Mouse (Mus musculus) liver (tissue): Measurements from ENCODE around the gene Zfp109.
A peak's percentile ranks its signal among the peaks of the same experiment; 100 is the strongest.
"Not testable (repeated sequence)": the region's sequence is repeated elsewhere in the genome, so short reads cannot be mapped to it uniquely, and the experiment has no call there.

Source experiments
- DNase-seq: peaks from one replicate; pipeline ENCODE4 v3.0.0-alpha.2; 2020; ENCODE audit warnings: mixed read lengths

Gene Zfp109

DNA sequence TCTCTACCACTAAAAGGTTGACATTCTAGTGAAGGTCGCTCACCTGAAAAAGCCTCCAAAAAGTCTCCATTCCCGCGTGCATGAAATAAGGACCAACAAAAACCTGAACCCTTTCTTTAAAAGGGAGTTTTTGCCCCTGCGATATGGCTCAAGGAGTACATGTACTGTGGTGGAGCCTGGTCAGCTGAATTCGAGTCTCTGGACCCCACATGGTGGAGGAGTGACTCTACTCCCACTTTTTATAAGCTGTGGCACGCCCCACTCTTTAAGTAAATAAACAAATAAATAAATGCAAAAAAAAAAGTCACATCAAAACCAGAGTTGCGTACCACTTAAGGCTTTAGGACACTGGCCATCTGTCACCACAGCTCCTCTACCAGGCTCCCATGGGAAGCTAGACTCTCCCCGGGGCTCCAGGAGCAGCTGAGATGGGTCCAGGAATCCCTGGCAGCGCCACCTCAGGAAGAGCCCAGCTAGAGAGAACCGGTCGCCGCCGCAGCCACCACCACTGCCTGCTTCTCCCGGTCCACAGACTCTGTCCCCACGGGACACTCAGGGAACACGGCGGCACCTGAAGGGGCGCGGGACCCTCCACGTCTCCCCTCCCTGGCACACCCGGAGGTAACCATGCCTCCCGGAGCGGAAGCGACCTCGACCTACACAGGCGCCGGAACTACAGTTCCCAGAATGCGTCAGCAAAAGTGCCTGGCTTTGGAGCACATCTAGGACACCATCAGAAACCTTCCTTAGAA lies at the start of gene Zfp109:
Zfp109 (minus strand) TSS at position 521 of the 752 bp plus-strand sequence.
- DNase-seq: peak; percentile 55

DNA sequence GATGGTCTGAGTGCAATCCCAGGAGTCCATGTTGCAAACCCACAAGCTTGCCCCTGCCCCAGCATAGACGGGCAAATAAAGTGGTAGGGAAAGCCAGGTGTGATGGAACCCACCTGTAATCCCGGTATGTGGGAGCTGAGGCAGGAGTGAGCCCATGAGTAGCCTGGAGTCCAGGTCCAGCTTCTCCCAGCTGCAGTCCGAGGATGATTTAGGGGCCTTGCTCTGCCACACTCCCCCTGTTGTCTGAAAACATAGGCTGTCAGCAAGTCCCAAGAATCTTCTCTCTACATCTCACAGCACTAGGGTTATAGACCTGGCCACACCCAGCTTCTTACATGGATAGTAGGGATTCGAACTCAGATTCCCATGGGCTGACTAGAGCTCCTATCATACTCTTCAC lies 49.6 kb upstream of the Zfp109 start:
- no peak for DNase-seq

DNA sequence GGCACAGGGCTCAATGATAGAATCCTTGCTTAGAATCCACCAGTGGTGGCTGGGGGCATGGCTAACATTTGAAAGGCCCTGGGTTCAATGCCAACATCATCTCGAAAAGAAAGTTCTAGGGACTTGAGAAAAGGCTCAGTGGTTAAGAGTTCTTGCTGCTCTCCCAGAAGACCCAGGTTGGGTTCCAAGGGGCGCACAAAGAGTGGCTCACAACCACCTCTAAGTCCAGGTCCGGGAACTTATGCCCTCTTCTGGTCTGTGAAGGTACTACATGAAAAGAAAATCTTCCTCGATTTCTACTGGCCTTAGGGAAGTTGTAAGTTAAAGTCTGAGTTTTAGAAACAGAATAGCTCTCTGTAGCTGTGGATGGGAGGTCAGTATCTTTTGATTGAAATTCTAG lies 48.7 kb upstream of the Zfp109 start:
- DNase-seq: no peak

DNA sequence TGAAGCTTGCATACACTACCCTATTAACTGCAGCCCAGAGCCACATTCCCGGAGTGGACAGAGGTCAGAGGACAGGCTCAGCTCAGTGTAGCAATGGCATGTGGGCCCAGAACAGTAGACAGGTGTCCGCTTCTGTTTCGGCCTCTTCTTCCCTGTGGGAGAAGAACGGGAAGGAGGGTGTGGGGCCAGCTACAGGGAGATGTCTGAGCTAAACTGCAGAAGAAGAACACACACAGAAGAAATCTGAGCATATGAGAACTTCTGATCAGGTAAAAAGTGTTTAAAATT lies 43.4 kb upstream of the Zfp109 start:
- DNase-seq: no peak

DNA sequence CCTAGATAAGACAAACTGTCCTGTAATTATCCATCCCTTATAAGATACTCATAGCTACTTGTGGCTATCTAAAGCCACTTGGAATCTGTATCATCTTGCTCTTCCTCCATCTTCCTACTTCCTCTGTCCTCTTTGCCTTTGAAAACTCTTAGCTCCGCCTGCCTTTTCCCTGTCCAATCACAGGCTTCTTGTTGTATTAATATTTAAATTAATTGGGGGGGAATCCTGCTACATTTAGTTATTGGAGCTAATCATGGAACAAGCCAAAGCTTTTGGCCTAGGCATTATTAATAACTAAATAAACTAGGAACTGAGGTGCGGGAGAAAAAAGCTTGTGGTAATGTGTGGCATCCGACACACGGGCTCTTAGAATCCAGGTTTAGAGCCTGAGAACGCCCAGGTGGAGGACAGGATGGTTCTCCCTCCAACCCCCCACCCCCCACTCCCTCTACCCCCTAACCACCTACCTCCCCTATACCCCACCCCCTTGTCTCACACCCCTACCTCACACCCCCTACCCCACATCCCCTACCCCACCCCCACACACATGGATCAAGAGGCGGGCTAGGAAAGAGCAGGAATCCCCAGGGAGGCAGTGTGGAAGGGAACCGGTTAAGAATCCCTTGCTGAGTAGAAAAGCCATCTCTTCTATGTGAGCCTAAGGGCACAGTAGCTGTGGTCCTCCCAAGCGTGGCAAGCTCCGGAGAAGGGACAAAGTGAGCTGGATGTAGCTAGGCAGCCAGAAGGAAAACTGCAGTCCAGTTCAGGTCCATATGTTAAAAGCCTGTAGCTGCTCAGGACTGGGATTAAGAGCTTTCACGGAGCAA lies 42.9 kb upstream of the Zfp109 start:
- no peak for DNase-seq

DNA sequence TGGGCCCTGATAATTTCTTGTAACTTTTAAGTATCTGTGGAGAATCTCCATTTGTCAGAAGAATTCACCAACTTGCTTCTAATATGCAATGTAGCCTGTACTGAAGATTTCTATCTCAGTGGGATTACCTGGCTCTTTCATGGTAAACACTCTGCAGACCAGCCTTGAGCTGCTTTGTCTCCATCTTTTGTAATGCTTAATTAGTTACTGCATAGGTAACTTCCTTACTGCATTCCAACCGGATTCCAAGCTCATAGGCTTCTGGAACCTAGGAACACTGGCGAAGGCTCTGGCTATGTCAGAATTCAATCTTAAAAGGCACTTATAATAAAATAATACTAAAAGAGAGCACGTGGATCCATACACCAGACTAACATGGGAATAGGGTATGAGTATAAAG lies 41.4 kb upstream of the Zfp109 start:
- not testable (repeated sequence) for DNase-seq

DNA sequence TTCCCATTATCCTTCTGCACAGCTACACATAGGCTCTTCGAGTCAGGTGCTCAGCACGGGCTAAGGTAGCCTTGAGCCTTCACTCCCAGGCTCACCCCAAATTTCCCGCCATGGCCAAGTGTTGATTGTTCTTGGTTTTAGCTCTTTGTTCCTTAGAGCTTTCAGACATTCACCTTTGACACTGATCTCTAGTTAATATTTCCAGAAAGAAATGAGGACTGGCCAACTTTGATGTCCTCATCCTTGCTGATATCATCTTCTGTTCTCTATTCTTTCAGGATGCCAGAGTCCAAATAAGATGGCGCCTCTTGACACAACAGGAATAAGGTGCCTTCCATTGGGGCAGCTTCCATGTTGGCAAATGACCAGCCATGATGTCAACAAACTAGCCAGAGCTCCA lies 37.1 kb upstream of the Zfp109 start:
- no peak for DNase-seq

DNA sequence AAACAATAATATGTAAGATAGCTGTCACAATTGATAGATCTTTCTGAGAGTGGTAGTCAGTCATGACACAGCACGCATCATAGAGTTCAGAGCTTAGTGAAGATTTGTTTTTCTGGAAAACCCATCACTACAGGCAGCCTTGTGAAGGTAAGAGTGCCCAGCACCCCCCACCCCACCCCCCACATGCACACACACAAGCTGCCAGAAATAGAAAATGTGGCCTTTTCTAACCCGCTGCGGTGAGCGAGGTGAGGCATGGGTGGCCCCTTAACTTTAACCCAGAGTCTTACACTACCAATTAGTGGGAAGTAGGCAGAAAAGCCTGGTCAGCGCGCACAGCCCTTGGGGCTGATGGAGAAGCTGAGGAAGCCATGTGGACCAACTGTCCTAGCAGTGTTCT lies 33.8 kb upstream of the Zfp109 start:
- no peak for DNase-seq

DNA sequence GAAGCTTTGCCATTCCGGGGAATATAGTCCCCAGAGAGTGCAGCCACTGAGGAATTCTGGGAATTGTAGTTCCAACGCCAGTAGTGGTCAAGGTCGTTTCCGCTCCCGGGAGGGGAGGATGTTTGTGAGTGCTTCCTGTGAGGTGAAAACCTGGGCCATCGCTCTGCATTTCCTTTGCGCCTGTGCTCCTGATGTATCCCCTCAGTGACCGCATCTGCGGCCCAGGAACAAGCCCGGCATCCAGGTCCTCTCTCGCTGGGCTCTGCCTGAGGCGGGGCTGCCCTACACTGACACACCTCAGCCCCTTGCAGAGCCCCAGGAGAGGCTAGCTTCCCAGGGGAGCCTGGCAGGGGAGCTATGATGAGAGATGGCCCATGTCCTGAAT lies 32.9 kb upstream of the Zfp109 start, which contains the start of gene Zfp93:
Zfp93 (plus strand) TSS at position 133 of the 385 bp plus-strand sequence.
- peak; percentile 70 for DNase-seq

DNA sequence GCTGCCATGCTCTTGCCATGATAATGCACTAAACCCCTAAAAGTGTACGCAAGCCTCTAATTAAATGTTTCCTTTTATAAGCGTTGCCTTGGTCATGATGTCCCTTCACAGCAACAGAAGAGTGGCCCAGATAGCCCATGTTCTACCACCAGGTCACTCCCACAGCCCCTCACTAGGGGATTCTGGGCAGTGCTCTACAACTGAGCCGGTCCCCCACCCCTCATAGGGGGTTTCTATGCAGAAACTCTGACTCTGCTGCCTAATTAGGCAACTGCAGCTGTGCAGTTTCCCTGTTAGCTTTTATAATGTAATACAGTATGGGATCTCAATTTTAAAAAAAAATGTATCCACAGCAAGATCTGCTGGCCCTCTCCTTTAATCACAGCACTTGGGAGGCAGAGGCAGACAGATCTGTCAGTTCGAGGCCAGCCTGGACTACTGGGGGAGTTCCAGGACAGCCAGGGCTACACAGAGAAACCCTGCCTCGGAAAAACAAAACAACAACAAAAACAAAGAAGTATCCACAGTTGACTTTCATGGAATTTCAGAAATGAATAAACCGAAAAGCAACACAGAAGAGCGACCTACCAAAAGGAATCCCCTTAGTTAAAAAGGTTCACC lies 32.4 kb upstream of the Zfp109 start:
- no peak for DNase-seq

DNA sequence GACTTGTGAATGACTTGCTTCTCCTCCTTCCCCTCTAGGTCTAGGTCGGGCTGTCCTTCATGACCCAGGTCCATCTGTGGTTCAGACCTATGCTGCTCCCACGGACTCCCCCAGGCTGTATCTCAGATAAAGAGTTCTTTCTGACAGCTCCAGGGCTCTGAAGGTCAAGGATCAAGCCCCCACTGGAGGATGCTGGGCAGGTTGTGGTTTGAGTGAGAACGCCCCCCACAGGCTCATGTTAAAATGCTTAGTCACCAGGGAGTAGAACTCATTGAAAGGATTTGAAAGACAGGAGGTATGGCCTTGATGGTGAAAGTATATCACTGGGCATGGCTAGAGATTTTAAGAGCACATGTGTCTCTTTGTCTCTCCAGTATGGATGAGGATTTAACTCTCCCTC lies 31.9 kb upstream of the Zfp109 start:
- no peak for DNase-seq

DNA sequence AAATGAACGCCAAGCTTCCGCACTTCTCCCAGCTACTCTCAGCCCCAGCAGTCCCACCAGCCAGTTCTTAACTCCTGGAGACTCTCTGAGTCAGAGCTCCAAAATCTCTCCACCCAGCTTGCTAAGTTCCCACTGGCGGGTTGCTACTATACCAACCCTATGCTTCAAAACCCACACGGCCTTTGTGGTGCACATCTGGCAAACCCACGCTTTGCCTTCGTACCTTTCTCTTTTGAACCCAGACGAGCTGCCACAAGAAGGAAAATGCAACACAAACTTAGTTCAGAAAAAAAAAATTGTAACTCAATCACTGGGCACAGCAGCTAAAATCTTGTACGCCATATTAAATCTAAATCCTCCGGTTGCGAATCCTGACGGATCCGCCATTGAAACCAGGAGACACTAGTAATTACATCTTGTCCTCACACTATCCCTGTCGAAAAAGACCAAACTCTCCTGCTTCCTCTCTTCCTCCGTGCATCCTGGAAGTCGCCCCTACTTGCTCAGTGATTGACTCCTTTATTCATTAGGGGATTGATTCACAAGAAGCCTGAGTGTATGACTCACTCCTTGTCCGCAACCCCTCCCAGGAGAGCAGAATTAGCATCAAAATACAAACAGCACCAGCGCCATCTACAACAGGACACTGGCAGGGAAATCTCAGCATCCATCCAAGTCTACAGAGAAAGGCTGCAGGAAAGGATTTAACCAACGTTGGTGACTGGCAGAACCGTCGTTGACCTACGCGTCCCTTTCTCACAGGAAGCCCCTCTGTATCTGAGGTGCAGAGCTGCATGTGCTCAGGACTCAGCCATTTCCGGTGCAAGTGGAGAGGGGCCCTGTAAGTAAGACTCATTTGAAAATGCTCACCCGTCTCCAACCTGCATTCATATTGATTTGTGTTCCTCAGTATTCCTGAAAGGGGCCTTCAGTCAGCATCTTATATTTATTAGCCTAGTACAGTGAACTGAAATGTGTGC lies 31.1 kb upstream of the Zfp109 start:
- no peak for DNase-seq

DNA sequence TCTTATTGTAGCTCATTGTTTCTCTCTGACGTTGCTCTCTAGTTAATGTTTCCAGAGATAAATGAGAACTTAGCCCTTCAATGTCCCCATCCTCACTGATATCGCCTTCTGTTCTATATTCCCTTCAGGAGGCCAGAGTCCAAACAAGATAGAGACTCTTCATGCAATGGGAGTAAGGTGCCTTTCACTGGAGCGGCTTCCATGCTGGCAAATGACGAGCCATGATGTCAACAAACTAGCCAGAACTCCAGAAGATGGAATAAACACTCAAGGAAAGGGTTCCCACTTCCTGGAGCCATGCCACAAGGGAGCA lies 22.6 kb upstream of the Zfp109 start:
- no peak for DNase-seq

DNA sequence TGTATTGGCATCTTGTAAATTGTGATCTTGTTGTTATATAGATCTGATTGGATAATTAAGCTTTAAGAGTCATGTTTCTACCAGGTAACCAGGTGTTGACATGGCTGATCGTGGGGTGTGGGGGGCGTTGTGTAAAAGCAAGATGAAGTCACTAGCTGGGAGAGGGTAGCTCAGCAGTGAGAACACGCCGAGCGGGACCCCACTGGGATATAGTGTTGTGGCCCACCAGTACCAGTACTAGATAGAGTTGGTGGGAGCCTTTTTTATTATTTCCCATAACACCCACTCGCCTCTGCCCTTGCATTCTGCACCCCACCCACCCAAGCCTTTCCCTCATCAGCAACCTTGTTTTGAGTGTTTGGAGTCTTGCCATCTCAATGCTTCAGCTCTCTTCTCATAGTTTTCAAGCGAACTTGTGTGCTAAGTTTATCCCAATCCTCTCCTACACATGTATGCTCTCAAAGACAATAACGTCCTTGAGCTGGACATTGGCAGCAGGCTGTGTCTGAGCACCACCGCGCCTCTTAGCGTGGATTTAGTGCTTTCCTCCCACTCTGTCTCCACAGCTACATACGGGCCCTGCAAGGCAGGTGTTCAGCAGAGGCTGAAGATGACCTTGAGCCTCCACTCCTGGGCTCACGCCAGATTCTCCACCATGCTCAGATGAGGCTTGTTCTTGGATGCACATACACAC lies 22.1 kb upstream of the Zfp109 start:
- no peak for DNase-seq

DNA sequence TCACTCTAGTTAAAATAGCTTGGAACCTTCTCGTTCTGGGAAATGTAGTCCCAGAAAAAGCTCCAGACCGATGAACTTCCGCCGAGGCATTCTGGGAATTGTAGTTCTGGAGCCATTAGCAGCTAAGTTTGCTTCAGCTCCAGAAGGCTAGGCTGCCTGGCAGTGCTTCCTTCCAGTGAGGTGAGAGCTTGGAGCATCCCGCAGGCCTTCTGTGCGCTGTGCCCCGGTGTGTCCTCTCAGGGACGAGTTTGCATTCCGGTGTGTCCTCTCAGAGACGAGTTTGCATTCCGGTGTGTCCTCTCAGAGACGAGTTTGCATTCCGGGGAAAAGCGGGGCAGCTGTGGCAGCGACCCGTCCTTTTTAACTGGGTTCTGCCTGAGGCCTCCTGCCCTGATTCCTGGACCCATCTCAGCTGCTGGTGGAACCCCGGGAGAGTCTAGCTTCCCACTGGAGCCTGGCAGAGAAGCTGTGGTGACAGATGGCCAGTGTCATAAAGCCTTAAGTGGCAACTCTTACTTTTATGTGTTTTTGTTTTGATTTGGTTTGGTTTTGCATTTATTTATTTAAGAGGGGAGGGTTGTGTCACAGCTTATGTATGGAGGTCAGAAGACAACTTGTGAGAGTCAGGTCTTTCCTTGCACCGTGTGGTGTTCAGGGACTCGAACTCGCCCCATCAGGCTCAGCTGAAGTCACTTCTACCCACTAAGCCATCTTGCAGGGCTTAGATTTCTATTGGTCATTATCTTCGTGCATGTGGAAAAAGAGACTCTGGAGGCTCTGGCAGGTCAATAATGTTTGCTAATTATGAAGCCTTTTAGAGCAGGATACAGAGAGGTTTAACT lies 17.5 kb upstream of the Zfp109 start, which contains the start of gene Zfp108:
Zfp108 (plus strand) TSS at position 162 of the 842 bp plus-strand sequence.
- DNase-seq: peak; percentile 60

DNA sequence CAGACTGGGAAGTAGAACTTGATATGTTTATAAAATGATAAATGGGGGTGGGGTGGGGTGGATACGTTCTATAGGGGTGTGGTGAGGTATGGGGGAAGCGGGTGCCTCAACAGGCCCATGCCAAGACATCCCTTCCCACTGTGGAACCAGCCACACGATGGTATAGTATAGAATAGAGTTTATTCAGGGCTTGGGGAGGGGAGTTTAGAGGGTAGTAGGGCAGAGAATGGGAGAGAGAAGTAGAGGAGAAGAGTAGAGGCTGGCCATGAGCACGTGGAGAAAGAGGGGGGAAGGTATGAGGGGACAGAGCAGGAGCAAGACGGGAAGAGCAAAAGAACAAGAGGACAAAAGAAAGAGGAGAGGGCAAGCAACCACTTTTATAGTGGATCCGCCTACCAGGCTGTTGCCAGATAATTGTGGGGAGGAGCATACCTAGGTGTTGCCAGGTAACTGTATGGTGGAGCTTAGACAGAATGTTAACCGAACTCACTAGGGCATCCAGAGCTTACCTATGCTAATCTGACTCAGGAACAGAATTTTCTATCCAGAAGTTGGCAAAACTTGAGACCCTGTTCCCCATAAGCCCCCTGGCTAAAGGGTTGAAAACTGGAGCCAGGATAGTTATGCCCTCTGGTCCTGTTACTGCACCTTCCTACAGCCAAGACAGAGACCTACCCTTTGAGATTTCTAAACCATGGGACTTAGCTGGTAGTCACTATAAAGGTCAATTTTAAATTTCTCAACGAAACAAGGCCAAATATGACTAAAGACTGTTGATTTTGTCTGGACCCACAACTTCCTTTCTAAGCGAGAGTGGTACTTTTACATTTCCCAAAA lies 16.6 kb upstream of the Zfp109 start:
- no peak for DNase-seq

DNA sequence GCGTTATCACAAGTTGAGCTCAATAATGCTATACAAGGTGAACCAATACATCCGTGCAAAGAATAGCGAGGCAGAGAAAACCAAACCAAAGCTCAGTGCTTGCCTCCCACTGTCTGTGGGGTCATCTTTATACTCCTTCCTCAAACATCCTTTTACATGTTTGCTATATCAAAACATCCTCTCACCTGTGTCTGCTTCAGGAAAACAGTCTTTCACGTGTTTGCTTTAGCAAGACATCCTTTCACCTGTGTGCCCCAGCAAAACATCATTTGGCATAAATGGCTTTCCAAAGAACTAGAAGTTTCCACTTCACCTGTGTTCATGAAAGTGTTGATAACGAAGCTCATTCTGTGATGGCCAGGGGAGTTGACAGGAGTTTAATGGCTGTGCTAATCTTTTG lies 26.0 kb downstream of the Zfp109 start, which contains the start of gene Zfp111:
Zfp111 (minus strand) TSS at position 101 of the 400 bp plus-strand sequence.
- no peak for DNase-seq

DNA sequence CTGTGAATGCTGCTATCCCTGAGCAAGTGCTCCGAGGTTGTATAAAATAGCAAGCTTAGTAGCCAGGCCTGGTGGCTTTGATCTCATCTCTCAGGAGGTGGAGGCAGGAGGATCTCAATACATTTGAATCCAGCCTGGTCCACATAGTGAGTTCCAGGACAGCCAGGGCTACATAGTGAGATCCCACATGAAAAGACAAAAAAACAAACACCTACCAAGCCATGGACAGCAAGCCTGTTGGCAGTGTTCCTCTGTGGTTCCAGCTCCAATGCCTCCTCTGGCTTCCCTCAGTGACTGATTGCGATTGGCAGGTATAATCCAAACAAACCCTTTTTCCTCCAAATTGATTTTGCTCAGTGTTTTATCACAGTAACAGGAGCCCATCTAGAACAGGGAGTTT lies 27.1 kb downstream of the Zfp109 start:
- DNase-seq: no peak

DNA sequence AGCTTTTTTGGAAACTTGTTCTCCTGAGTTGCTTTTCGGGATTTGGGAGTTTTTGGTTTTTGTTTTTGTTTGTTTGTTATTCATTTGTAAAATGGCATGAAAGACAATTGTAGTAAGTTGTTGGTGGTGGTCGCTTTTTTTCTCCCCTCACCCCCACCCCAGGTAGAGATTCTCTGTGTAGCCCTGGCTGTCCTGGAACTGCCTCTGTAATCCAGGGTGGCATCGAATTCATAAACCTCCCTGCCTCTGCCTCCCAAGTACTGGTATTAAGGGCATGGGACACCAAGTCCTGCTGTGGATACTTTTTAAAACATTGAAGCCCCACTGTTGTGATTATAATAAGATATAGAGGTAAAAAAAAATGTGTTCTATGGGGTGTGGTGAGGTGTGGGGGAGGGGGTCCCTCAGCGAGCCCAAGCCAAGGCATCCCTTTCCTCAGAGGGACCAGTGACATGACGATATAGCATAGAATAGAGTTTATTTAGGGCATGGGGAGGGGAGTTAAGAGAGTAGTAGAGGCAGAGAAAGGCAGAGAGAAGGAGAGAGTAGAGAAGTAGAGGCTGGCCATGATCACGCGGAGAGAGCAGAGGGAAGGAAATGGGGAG lies 29.0 kb downstream of the Zfp109 start:
- no peak for DNase-seq
